Mouse (Mus musculus) kidney, postnatal 14 days (tissue): ENCODE data around the gene Nap1l3.

ENCODE experiments used
- DNase-seq: peaks from one replicate; pipeline ENCODE4 v3.0.0; 2022; ENCODE audit warnings: mixed read lengths

The Nap1l3 gene

DNA sequence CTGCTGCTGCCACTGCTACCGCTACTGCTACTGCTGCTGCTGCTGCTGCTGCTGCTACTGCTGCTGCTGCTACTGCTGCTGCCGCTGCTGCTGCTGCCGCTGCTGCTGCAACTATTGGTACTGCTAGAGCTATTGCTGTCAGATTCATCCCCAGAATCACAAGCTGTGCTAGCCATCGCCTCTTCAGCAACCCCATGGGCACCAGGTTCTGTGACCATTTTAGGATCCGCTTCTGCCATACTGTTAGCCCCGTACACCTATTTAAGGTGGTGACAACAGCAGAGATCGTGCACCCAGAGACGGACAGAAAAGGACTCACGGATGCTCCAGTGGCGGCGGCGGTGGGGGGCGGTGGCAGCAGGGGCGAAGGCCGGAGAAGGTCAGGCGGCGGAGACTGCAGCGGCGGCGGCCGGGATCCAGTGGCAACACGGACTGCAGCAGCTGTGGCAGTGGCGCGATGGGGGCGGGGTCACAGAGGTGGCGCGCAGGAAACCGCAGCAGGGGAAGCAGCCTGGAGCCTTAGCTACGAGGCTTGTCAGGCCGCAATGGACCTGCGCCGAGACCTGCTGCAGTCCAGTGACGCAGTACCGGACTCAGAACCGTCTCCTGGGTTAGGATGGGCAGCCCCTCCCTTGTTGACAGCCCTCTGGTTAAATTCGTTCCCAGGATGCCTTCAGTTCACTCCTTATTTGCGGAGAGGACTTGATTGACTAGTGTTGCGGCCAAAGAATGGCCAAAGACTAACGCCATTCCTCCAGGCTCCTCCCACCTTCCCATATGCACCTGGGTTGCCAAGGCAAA lies at the start of gene Nap1l3:
Gene Nap1l3, minus strand, starts transcription at position 621 of the 801 bp plus-strand sequence.
- peak; percentile 76 for DNase-seq

- no peak for DNase-seq
These were observed 451 bp upstream of the Nap1l3 start for GRCm38 (mm10) chrX:122397652-122398051.
